Mouse (Mus musculus): Measurements from ENCODE around the gene Gngt2.

Gngt2 gene

DNA sequence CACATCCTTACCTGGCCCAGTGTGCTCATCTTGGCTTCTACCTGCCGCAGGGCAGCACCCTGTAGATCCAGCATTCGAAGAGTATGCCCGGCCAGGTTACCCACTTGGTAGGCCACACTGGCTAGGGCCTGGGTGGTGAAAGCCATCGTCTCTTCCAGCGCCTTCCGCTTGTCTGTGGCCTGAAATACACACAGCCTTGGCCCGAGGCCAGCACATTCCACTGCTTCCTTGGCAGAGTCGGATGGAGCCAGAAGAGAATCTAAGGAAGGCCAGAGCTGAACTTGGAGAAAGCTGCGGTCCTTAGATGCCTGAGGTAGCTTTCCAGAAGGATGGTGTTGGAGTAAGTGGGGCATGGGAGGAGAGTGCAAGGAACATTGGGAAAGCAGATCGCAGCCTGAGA lies at the start of gene Gngt2:
TSS of gene Gngt2 (plus strand) at position 158 of the 400 bp plus-strand sequence.
- H3K27me3 ChIP-seq (ENCODE audit: insufficient read depth, low read length) = peaks cover 81% of the 10 kb centered on the region
- no peaks in the 10 kb centered on the region for H3K9me3 ChIP-seq (ENCODE audit: low read length)
- peaks cover 4% of the 10 kb centered on the region; the same call in 1 of the 2 replicates for H3K36me3 ChIP-seq (ENCODE audit: insufficient read depth, low read length)
- H3K4me3 ChIP-seq (replicated peaks; ENCODE audit: low read length) = no peak within 1 kb of the TSS
- no peak for TF ChIP-seq NANOG (IDR thresholded peaks at IDR 0.05; ENCODE audit: borderline replicate concordance, low read length)
- no peak for TF ChIP-seq CTCF (conservative IDR thresholded peaks at IDR 0.05; ENCODE audit: low read length)
- no peak for TF ChIP-seq POU5F1 (IDR thresholded peaks at IDR 0.05; ENCODE audit: borderline replicate concordance, low read length)
- H3K4me1 ChIP-seq (replicated peaks; ENCODE audit: low read depth, low read length) = peaks cover 67% of the 10 kb centered on the region

DNA sequence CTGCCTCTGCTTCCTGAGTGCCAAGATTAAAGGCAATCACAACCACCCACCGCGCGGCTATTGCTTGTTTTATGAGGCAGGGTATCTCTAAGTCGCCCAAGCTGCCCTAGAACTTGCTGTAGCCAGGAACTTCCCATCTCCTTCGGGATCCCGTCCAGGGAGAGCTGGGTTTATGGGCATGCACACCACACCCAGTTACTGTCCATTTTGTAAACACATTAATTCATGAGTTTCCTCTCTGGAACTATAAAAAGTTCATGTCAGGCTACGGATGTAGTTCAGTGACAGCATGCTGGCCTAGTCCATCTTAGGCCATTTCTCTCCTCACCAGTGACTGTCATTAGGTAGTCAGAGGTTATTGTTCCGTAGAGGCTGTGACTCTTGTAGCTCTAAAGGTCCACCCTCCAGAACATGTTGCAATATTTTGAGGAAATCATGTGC lies 47.5 kb upstream of the Gngt2 start:
- Histone ChIP-seq H3K4me3 (replicated peaks; ENCODE audit: low read length) (no peak overlapping the region), H3K9me3 (ENCODE audit: low read length) (no peaks in the 10 kb centered on the region), H3K27me3 (ENCODE audit: insufficient read depth, low read length) (peaks cover 14% of the 10 kb centered on the region), H3K36me3 (ENCODE audit: insufficient read depth, low read length) (no peaks in the 10 kb centered on the region), H3K4me1 (replicated peaks; ENCODE audit: low read depth, low read length) (peaks cover 22% of the 10 kb centered on the region)
- TF ChIP-seq CTCF (conservative IDR thresholded peaks at IDR 0.05; ENCODE audit: low read length) = no peak
- no peak for TF ChIP-seq NANOG (IDR thresholded peaks at IDR 0.05; ENCODE audit: borderline replicate concordance, low read length)
- TF ChIP-seq POU5F1 (IDR thresholded peaks at IDR 0.05; ENCODE audit: borderline replicate concordance, low read length) = no peak

- TF ChIP-seq CTCF (conservative IDR thresholded peaks at IDR 0.05; ENCODE audit: low read length) (no peak), NANOG (IDR thresholded peaks at IDR 0.05; ENCODE audit: borderline replicate concordance, low read length) (no peak), POU5F1 (IDR thresholded peaks at IDR 0.05; ENCODE audit: borderline replicate concordance, low read length) (no peak)
- Histone ChIP-seq H3K27me3 (ENCODE audit: insufficient read depth, low read length) (peaks cover 32% of the 10 kb centered on the region), H3K4me3 (replicated peaks; ENCODE audit: low read length) (no peak overlapping the region), H3K9me3 (ENCODE audit: low read length) (no peaks in the 10 kb centered on the region), H3K4me1 (replicated peaks; ENCODE audit: low read depth, low read length) (peaks cover 19% of the 10 kb centered on the region), H3K36me3 (ENCODE audit: insufficient read depth, low read length) (no peaks in the 10 kb centered on the region)
Measured at GRCm38 (mm10) chr11:95791787-95792186, 45.2 kb upstream of the Gngt2 start.

GRCm38 (mm10) chr11:95792950-95793509 lies 44.0 kb upstream of the Gngt2 start:
- H3K4me3 ChIP-seq (replicated peaks; ENCODE audit: low read length) = no peak overlapping the region
- TF ChIP-seq NANOG (IDR thresholded peaks at IDR 0.05; ENCODE audit: borderline replicate concordance, low read length) = no peak
- TF ChIP-seq POU5F1 (IDR thresholded peaks at IDR 0.05; ENCODE audit: borderline replicate concordance, low read length) = no peak
- TF ChIP-seq CTCF (conservative IDR thresholded peaks at IDR 0.05; ENCODE audit: low read length) = no peak
- H3K4me1 ChIP-seq (replicated peaks; ENCODE audit: low read depth, low read length) = peaks cover 24% of the 10 kb centered on the region
- H3K36me3 ChIP-seq (ENCODE audit: insufficient read depth, low read length) = no peaks in the 10 kb centered on the region
- peaks cover 43% of the 10 kb centered on the region for H3K27me3 ChIP-seq (ENCODE audit: insufficient read depth, low read length)
- no peaks in the 10 kb centered on the region for H3K9me3 ChIP-seq (ENCODE audit: low read length)

DNA sequence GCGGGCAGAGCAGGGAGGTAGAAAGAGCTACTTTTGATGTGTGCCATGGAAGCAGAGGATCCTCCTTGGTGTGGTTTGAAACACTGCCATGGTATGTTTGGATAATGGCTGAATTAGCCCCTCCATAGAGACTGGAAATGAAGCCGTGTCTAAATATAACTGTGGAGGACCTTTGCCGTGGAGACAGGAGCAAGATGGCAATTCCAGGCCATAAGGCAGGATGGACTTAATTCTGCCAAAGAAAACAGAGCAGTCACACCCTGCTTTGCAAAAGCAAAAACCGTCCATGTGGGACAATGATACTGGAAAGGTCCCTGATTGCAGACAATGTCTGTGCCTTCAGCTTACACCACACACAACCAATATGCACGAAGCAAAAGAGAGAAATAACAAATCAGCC lies 42.8 kb upstream of the Gngt2 start:
- TF ChIP-seq CTCF (conservative IDR thresholded peaks at IDR 0.05; ENCODE audit: low read length) = no peak
- TF ChIP-seq POU5F1 (IDR thresholded peaks at IDR 0.05; ENCODE audit: borderline replicate concordance, low read length) = no peak
- no peak for TF ChIP-seq NANOG (IDR thresholded peaks at IDR 0.05; ENCODE audit: borderline replicate concordance, low read length)
- Histone ChIP-seq H3K4me3 (replicated peaks; ENCODE audit: low read length) (no peak overlapping the region), H3K27me3 (ENCODE audit: insufficient read depth, low read length) (peaks cover 50% of the 10 kb centered on the region), H3K9me3 (ENCODE audit: low read length) (no peaks in the 10 kb centered on the region), H3K4me1 (replicated peaks; ENCODE audit: low read depth, low read length) (peaks cover 21% of the 10 kb centered on the region), H3K36me3 (ENCODE audit: insufficient read depth, low read length) (no peaks in the 10 kb centered on the region)

DNA sequence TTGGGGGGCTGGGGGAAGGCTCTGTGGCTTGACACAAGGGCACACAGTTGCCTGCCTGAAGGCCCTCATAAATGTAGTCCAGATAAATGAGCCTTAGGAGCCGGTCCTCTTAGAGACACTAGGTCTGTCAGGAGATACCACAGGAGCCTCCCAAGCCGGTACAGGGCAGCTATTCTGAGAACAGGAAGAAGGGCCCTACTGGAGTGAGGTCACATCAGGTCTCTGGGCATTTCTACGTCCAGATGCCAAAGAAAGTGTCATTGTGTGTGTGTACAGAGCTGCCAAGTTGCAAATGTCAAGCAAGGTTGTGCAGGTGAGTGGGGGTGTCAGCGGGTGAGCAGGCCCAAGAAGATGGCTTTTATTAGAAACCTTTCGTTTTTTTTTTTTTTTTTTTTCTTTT lies 41.4 kb upstream of the Gngt2 start:
- no peak overlapping the region for H3K4me3 ChIP-seq (replicated peaks; ENCODE audit: low read length)
- H3K27me3 ChIP-seq (ENCODE audit: insufficient read depth, low read length) = peaks cover 54% of the 10 kb centered on the region
- no peaks in the 10 kb centered on the region for H3K9me3 ChIP-seq (ENCODE audit: low read length)
- TF ChIP-seq NANOG (IDR thresholded peaks at IDR 0.05; ENCODE audit: borderline replicate concordance, low read length) = no peak
- TF ChIP-seq CTCF (conservative IDR thresholded peaks at IDR 0.05; ENCODE audit: low read length) = no peak
- TF ChIP-seq POU5F1 (IDR thresholded peaks at IDR 0.05; ENCODE audit: borderline replicate concordance, low read length) = no peak
- peaks cover 19% of the 10 kb centered on the region for H3K4me1 ChIP-seq (replicated peaks; ENCODE audit: low read depth, low read length)
- no peaks in the 10 kb centered on the region for H3K36me3 ChIP-seq (ENCODE audit: insufficient read depth, low read length)

GRCm38 (mm10) chr11:95805010-95805409 lies 32.0 kb upstream of the Gngt2 start:
- H3K27me3 ChIP-seq (ENCODE audit: insufficient read depth, low read length) = 0 out of 2 replicates have a peak, but pooled peaks cover 4% of the 10 kb centered on the region
- no peaks in the 10 kb centered on the region for H3K36me3 ChIP-seq (ENCODE audit: insufficient read depth, low read length)
- peaks cover 20% of the 10 kb centered on the region for H3K9me3 ChIP-seq (ENCODE audit: low read length)
- no peak for TF ChIP-seq CTCF (conservative IDR thresholded peaks at IDR 0.05; ENCODE audit: low read length)
- no peak for TF ChIP-seq NANOG (IDR thresholded peaks at IDR 0.05; ENCODE audit: borderline replicate concordance, low read length)
- TF ChIP-seq POU5F1 (IDR thresholded peaks at IDR 0.05; ENCODE audit: borderline replicate concordance, low read length) = no peak
- peak overlapping the region; percentile 41 for H3K4me3 ChIP-seq (replicated peaks; ENCODE audit: low read length)
- peaks cover 40% of the 10 kb centered on the region for H3K4me1 ChIP-seq (replicated peaks; ENCODE audit: low read depth, low read length)

GRCm38 (mm10) chr11:95805527-95805926 lies 31.5 kb upstream of the Gngt2 start:
- no peak for TF ChIP-seq NANOG (IDR thresholded peaks at IDR 0.05; ENCODE audit: borderline replicate concordance, low read length)
- TF ChIP-seq CTCF (conservative IDR thresholded peaks at IDR 0.05; ENCODE audit: low read length) = no peak
- no peak for TF ChIP-seq POU5F1 (IDR thresholded peaks at IDR 0.05; ENCODE audit: borderline replicate concordance, low read length)
- peaks cover 45% of the 10 kb centered on the region for H3K4me1 ChIP-seq (replicated peaks; ENCODE audit: low read depth, low read length)
- H3K36me3 ChIP-seq (ENCODE audit: insufficient read depth, low read length) = no peaks in the 10 kb centered on the region
- H3K27me3 ChIP-seq (ENCODE audit: insufficient read depth, low read length) = no peaks in the 10 kb centered on the region
- H3K4me3 ChIP-seq (replicated peaks; ENCODE audit: low read length) = peak overlapping the region; percentile 41
- H3K9me3 ChIP-seq (ENCODE audit: low read length) = peaks cover 20% of the 10 kb centered on the region

DNA sequence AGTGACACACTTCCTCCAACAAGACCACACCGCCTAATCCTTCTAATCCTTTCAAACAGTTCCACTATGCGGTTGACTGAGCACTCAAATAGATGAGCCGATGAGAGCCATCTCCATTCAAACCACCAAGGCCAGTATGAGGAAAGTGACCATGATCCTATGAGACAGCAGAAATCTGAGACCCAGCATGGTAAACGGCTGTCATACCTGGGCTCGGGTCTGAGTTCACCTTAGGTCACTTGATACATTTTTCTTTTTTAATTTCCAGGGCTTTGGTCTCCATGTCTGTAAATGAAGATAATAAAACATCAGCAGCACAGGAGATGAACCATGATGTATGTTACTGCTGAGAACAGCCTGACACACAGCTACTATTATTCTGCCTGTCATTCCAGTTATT lies 29.1 kb upstream of the Gngt2 start:
- no peak overlapping the region for H3K4me3 ChIP-seq (replicated peaks; ENCODE audit: low read length)
- H3K9me3 ChIP-seq (ENCODE audit: low read length) = peaks cover 20% of the 10 kb centered on the region
- H3K27me3 ChIP-seq (ENCODE audit: insufficient read depth, low read length) = no peaks in the 10 kb centered on the region
- TF ChIP-seq POU5F1 (IDR thresholded peaks at IDR 0.05; ENCODE audit: borderline replicate concordance, low read length) (no peak), CTCF (conservative IDR thresholded peaks at IDR 0.05; ENCODE audit: low read length) (no peak), NANOG (IDR thresholded peaks at IDR 0.05; ENCODE audit: borderline replicate concordance, low read length) (no peak)
- no peaks in the 10 kb centered on the region for H3K36me3 ChIP-seq (ENCODE audit: insufficient read depth, low read length)
- peaks cover 67% of the 10 kb centered on the region for H3K4me1 ChIP-seq (replicated peaks; ENCODE audit: low read depth, low read length)

Measured in E14TG2a.4 (cell line).